Mouse (Mus musculus) megakaryocyte, embryonic 14.5 days (primary cell): ENCODE measurements around the gene Ccdc74a. TPM values are rescaled to one million over a fixed set of nuclear protein-coding genes. Genes with fewer than 3 reads are reported as not detected.

Source experiments
- H3K27me3 ChIP-seq: replicated peaks from 2 replicates; pipeline ENCODE3; 2012; ENCODE audit warnings: inconsistent platforms
- H3K36me3 ChIP-seq: replicated peaks from 2 replicates; pipeline ENCODE3; 2012; ENCODE audit warnings: low read length, inconsistent platforms, mixed read lengths
- H3K4me1 ChIP-seq: 2 replicates; pipeline ENCODE4 v1.6.1; 2012; ENCODE audit warnings: inconsistent platforms
- H3K4me3 ChIP-seq: replicated peaks from 2 replicates; pipeline ENCODE3; 2012; ENCODE audit warnings: moderate library complexity, mild to moderate bottlenecking, inconsistent platforms
- H3K9me3 ChIP-seq: 2 replicates; pipeline ENCODE4 v1.6.1; 2012; ENCODE audit warnings: inconsistent platforms
- FLI1 ChIP-seq: IDR thresholded peaks from 2 replicates; pipeline ENCODE4 v1.6.1; 2012; ENCODE audit warnings: low read length, inconsistent platforms, mixed read lengths
- GATA1 ChIP-seq: IDR thresholded peaks from 3 replicates; pipeline ENCODE4 v1.6.1; 2012; ENCODE audit warnings: mixed read lengths, low read length, inconsistent platforms, borderline replicate concordance
- polyA plus RNA-seq: library from polyadenylated mRNA; stranded (reverse); fragments of >175 nt; gene quantifications from 2 replicates; pipeline ENCODE4 v1.2.3, GENCODE M21; 2012; ENCODE audit warnings: low replicate concordance; ENCODE audit not compliant: insufficient read depth

Gene Ccdc74a
- polyA plus RNA-seq, 1 experiment = not detected

DNA sequence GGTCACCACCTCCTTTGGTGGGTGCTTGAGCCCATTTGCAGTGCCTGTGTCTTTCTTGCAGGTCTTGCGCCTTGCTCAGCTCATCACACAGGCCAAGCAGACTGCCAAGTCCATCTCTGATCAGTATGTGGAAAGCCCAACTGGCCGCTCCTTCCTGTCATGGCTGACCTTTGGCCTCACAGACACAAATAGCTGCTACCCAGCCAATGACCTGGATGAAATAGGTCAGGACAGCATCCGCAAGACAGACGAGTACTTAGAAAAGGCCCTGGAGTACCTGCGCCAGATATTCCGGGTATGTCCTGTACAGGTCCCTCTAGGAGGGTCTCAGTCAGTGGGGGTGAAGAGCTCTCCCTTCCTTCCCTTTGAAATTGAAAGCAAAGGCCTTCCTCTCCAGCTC is 5.0 kb upstream of the Ccdc74a start:
- no peaks in the 10 kb centered on the region for H3K9me3 ChIP-seq
- no peaks in the 10 kb centered on the region for H3K27me3 ChIP-seq
- TF ChIP-seq GATA1 (no peak), FLI1 (no peak)
- H3K36me3 ChIP-seq = peaks cover 79% of the 10 kb centered on the region
- H3K4me3 ChIP-seq = no peak overlapping the region
- H3K4me1 ChIP-seq = peaks cover 23% of the 10 kb centered on the region

DNA sequence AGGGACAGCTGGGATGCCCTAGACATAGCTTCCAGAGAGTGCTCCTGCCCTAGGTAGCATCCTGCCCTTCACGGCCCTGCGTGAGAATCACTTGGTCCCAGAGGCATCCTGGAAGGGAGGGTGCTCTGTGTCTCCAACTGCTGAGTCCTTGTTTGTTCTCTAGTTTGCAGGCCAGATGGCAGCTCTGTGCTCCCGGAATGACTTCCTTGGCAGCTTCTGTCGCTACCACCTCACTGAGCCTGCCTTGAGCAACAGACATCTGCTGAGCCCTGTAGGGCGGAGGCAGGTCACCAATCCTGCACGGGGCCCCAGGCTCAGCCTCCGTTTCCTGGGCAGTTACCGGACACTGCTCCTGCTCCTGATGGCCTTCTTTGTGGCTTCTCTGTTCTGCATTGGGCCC is 4.0 kb upstream of the Ccdc74a start:
- Histone ChIP-seq H3K36me3 (peaks cover 72% of the 10 kb centered on the region), H3K9me3 (no peaks in the 10 kb centered on the region), H3K4me3 (no peak overlapping the region), H3K4me1 (peaks cover 26% of the 10 kb centered on the region), H3K27me3 (peaks cover 6% of the 10 kb centered on the region)
- TF ChIP-seq GATA1 (no peak), FLI1 (no peak)

DNA sequence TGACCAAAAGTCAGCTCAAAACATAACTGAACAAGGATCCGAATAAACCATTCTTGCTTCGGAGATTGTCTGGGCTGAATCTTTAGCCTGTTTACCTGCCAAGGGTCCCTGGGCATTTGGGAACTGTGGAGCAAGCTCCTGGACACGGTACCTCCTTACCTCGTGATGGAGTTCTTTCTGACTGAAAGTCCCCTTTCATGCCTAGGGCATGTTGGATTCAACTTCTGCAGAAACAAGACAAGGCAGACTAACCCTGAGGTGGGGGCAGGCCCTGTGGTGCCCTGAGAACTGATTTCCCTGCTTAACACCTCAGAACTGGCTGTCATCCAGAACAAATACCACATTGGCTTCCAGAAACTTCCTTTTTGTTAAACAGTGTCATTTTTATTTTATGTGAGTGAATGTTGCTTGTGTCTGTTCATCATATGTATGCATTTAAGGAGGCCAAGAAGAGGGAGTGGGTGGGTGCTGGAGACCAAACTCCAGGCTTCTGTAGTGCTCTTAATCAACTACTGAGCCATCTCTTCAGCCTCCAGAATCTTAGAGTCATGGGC is 2.8 kb upstream of the Ccdc74a start:
- H3K27me3 ChIP-seq = peaks cover 10% of the 10 kb centered on the region
- peaks cover 71% of the 10 kb centered on the region for H3K36me3 ChIP-seq
- TF ChIP-seq FLI1 = no peak
- TF ChIP-seq GATA1 = no peak
- no peaks in the 10 kb centered on the region for H3K9me3 ChIP-seq
- peaks cover 15% of the 10 kb centered on the region for H3K4me1 ChIP-seq
- H3K4me3 ChIP-seq = no peak overlapping the region

DNA sequence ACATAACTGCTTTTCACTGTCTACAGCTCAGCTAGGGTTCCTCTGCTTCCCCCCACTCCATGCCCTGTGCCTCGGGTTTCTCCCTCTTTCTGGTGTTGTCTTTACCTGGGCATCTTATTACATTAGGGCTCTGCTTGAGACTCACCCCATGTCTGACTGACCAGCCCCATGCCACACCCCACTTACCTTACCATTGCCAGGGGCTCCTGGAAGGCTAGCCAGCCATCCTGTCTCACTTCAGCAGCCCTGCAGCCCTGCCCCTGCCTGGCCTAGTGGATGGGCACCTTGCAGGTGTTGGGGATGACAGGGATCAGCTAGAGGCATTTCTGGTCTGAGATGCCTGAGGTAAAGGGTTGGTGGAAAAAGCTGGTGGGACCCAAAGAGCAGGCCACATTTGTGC is 886 bp downstream of the Ccdc74a start:
- Histone ChIP-seq H3K4me3 (peak overlapping the region; percentile 91), H3K27me3 (peaks cover 10% of the 10 kb centered on the region), H3K9me3 (no peaks in the 10 kb centered on the region), H3K36me3 (peaks cover 73% of the 10 kb centered on the region), H3K4me1 (peaks cover 18% of the 10 kb centered on the region)
- no peak for TF ChIP-seq GATA1
- TF ChIP-seq FLI1 = no peak

DNA sequence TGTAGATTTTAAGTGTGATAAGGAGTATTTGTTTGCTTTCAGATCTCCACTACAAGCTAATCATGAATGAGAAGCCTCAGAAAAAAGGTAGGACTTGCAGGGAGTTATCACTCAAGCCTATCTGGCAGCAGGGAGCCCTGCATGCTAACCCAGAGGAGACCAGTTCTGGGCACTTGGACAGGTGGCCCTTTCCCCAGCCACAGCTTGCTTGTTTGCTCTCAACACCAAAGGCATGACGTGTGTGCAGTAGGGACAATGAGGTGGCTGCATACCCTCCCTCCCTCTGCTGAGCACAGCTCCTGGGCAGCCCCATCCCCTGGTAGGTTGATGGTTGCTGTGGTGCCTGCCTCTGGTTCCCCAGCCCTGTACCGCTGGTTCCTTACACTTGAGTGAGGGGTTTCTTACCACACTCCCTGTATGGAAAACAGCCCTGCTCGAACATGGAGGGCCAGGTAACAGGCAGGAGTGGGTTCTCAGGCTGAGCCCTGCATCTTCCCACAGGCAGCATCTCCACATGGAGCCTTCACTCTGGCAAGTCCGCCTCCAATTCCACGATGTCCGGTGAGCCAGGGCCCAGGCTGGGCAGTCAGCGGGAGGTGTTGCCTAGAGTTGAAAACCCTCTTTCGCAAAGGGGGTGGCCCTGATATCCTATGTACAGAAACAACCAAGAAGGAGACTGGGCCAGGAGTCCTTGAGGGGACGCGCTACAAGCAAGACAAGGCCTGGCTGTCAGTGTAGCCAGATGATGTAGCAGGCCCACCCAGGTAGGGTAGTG is 1.5 kb downstream of the Ccdc74a start:
- H3K36me3 ChIP-seq = peaks cover 73% of the 10 kb centered on the region
- peaks cover 18% of the 10 kb centered on the region for H3K4me1 ChIP-seq
- H3K4me3 ChIP-seq = peak overlapping the region; percentile 24
- no peaks in the 10 kb centered on the region for H3K9me3 ChIP-seq
- TF ChIP-seq GATA1 (no peak), FLI1 (no peak)
- H3K27me3 ChIP-seq = peaks cover 10% of the 10 kb centered on the region

DNA sequence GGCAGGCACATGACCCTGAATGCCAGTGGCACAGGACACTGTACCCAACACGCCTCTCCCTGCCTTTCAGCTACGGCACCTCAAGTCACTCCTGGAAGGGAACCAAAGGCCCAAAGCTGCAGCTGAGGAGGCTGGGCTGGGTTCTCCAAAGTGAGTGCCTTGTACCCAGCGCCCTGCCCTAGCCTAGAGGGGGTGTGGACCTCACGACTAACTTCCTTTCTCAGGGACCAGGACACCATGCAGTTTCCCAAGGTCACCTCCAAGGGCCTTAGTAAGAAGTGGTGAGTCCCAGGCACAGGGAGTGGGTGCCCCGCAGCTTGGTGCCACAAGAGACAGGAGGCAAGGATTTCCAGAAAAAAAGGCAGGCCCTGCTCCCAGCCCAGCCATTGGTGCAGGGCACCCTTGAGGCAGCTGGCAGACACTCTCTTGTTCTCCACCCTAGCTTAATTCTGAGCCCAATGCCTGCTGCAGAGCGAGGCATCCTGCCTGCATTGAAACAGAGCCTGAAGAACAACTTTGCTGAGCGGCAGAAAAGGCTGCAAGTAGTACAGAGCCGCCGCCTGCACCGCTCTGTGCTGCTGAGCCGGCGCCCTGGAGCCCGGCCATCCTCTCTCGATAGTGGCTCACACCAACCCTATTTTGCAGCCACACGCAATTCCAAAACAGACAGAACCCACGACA is 3.8 kb downstream of the Ccdc74a start:
- Histone ChIP-seq H3K4me1 (peaks cover 24% of the 10 kb centered on the region), H3K27me3 (peaks cover 10% of the 10 kb centered on the region), H3K36me3 (peaks cover 79% of the 10 kb centered on the region), H3K4me3 (no peak overlapping the region), H3K9me3 (no peaks in the 10 kb centered on the region)
- no peak for TF ChIP-seq GATA1
- no peak for TF ChIP-seq FLI1

DNA sequence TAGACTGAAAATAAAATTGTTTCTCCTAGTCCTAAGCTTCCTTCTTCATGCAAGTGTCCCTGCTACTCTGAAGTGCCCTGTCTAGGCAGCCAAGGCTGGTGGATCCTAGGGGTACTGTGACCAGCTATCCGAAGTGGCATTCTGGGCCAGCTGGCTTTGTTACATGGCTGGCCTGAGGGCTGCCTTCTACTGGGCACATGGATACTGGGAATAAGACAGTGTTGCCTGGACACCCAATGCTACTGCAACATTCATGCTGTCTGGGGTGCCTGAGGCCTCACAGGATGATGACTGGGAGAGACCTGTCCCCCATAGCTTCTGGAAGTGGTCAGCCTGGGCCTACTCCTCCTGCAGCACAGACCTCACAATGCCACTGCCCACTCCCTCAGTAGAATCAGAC is 4.4 kb downstream of the Ccdc74a start:
- peaks cover 84% of the 10 kb centered on the region for H3K36me3 ChIP-seq
- no peak overlapping the region for H3K4me3 ChIP-seq
- peaks cover 24% of the 10 kb centered on the region for H3K4me1 ChIP-seq
- no peak for TF ChIP-seq FLI1
- no peak for TF ChIP-seq GATA1
- H3K27me3 ChIP-seq = peaks cover 10% of the 10 kb centered on the region
- H3K9me3 ChIP-seq = no peaks in the 10 kb centered on the region

DNA sequence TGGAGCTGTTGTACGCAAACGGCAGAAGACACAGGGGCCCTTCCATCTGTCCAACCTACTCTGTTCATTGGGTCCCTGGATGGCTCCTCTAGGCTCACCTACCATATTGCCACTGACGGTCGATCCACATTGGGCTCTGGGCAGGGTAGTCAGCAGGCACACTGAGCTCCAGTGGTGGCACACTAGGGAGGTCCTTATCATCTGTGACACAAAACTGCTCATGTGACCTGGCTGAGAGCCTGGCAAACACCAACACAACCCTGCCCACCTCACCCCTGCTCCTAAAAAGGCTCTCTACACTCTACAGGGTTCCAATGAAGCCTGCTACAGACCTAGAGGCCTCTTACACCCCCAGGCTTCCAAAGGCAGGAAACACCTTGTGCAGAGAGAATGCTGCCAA is 6.3 kb downstream of the Ccdc74a start:
- TF ChIP-seq FLI1 = no peak
- TF ChIP-seq GATA1 = no peak
- H3K9me3 ChIP-seq = no peaks in the 10 kb centered on the region
- no peak overlapping the region for H3K4me3 ChIP-seq
- H3K27me3 ChIP-seq = peaks cover 3% of the 10 kb centered on the region
- H3K36me3 ChIP-seq = peaks cover 99% of the 10 kb centered on the region
- H3K4me1 ChIP-seq = peaks cover 15% of the 10 kb centered on the region; the same call in 1 of the 2 replicates

DNA sequence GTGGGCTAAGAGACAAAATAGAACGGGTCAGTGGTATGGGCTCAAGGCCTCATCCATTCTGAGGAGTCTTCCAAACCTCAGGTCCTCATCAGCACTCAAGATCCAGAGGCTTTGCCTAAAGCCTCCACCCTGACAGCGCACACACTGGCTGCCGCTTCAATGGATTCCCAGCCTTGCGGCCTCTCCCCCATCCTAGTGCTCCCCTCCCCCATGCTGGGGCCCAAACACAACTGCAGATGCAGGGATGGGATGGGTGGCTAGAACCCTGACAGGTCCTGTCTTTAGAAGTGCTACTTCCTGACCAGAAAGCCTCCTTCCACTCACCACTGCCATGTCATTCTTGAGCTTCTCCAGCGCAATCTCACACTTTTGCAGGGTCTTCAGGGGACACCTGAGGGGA is 7.3 kb downstream of the Ccdc74a start:
- Histone ChIP-seq H3K4me1 (peaks cover 15% of the 10 kb centered on the region; the same call in 1 of the 2 replicates), H3K4me3 (no peak overlapping the region), H3K36me3 (peaks cover 100% of the 10 kb centered on the region), H3K27me3 (no peaks in the 10 kb centered on the region), H3K9me3 (no peaks in the 10 kb centered on the region)
- TF ChIP-seq GATA1 (no peak), FLI1 (no peak)

DNA sequence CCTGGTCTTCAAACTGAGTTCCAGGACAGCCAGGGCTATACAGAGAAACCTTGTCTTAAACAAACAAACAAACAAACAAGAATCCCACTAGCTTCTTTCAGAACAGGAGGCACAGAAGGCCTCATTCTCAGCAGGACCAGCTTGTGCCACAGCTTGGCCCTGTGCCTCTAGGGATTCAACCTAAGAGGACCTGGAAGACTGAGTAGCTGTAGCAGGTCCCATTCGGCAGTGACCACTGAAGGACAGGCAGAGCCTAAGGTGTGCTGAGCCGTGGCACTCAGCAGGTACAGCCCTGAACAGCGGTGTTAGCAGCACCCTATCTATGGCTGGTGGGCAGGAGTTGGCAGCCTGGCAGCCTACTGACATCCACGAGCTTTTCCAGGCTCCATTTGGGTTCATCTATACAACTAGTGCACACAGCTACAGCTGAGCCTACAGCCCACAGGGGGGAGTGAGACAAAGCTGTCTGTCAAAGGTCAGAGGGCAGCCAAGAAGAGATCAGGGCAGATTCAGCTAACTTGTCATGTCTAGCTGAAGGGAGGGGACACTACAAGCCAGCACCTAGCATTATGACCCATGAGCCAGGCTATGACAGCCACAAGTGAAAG is 8.0 kb downstream of the Ccdc74a start:
- H3K4me3 ChIP-seq = no peak overlapping the region
- H3K27me3 ChIP-seq = no peaks in the 10 kb centered on the region
- no peaks in the 10 kb centered on the region for H3K9me3 ChIP-seq
- H3K4me1 ChIP-seq = peaks cover 15% of the 10 kb centered on the region; the same call in 1 of the 2 replicates
- H3K36me3 ChIP-seq = peaks cover 96% of the 10 kb centered on the region
- TF ChIP-seq GATA1 = no peak
- TF ChIP-seq FLI1 = no peak
